Mouse (Mus musculus) left cerebral cortex, postnatal 36 days (tissue): ENCODE measurements around the gene Syne2. TPM values are rescaled to one million over a fixed set of nuclear protein-coding genes. Genes with fewer than 3 reads are reported as not detected.
"Not testable (repeated sequence)": the region's sequence is repeated elsewhere in the genome, so short reads cannot be mapped to it uniquely, and the experiment has no call there.

Experiments used
- DNase-seq, 2 experiments: peaks; one replicate each; pipeline ENCODE4 v3.0.0; 2021 to 2022; ENCODE audit warnings: low spot score in 2 of 2, mixed read lengths in 1 of 2
- intact Hi-C: fragments of 180-260 bp; cut with DNase I; formaldehyde crosslinking; loops from one replicate; pipeline ENCODE4 v1.15.1; 2025
- microRNA-seq: library from miRNA; unstranded; fragments of <30 nt; microRNA quantifications from one replicate; pipeline ENCODE4 v1.2.0, GENCODE M21; 2022
- total RNA-seq, 2 experiments: library from RNA; stranded (reverse); gene quantifications; 2 replicates each; pipeline ENCODE4 v1.2.3; 2021

The Syne2 gene
- total RNA-seq, 2 experiments from 2014 or later: 21.3 to 23.5 TPM

- DNase-seq: no peak
- intact Hi-C loops: no loop called here
These were observed 313.0 kb downstream of the Syne2 start for GRCm38 (mm10) chr12:76130891-76131290.

GRCm38 (mm10) chr12:76132591-76132990, 314.7 kb downstream of the Syne2 start:
- no peak for DNase-seq
- intact Hi-C loops: no loop called here

GRCm38 (mm10) chr12:76133081-76133480, 315.1 kb downstream of the Syne2 start:
- intact Hi-C loops, DNase-seq: not testable (repeated sequence)

- no peak for DNase-seq
These were observed 318.8 kb downstream of the Syne2 start for GRCm38 (mm10) chr12:76136701-76137100.

DNA sequence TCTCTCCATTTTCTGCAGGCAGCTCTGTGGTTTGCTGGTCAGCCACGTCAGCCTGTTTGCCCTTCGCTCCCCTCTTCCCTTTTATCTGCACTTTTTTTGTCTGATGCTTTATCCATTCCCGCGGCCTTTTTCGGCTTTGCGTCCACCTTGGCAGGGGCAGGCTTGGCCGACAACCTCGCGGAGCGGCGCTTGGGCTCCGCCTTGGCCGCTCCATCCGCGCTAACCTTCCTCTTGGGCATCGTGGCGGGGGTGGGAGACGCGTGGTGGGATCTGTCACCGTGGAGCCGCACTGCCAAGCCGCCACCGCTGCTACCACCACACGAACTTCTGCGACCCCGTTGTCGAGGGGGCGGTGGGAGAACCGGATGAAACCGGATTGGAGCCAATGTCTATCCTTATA, 334.5 kb downstream of the Syne2 start:
- DNase-seq, intact Hi-C loops: not testable (repeated sequence)

More at GRCm38 (mm10) chr12:76136701-76137100, 318.8 kb downstream of the Syne2 start:
- intact Hi-C loops: no loop called here

Small RNAs within 50 kb of the gene (microRNA-seq; reads per million reads assigned to microRNA genes)
- not detected for gene Mir5101

Other genes starting within 250 kb of the Syne2 start
- gene Ppp2r5e, start 221.9 kb upstream of the Syne2 start, total RNA-seq: 10 to 100 TPM; 74.6 to 80.9 TPM
- gene Wdr89, start 148.6 kb upstream of the Syne2 start, total RNA-seq: 1 to 10 TPM; 3.1 to 3.3 TPM
- 10 to 100 TPM; 28.3 to 34.3 TPM for gene Sgpp1, start 82.4 kb upstream of the Syne2 start, total RNA-seq